Mouse (Mus musculus): Measurements from ENCODE around the gene Eif3m. TPM values are rescaled to one million over a fixed set of nuclear protein-coding genes. Genes with fewer than 3 reads are reported as not detected.

Eif3m gene
- polyA plus RNA-seq, 1 experiment from 2014 or later: 248 TPM

DNA sequence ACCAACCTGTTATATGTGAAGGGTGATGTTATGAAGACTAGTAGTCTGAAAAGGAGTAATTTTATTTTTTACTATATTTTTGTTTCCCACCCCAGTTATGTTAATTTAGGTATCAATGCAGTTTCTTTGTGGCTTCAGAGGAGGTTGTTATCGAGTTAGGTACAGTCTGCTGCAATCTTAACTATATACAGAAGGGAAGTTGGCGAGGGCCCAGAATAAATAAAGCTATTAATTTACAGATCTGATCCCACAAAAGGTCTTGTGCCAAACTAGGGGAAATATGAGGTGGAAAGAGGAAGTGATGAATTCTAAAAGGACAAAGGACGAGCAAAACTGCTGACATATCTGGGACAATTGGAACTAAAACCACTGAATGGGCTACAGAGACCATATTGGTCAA, 20.7 kb downstream of the Eif3m start:
- H3K9ac ChIP-seq: no peak overlapping the region
- peaks cover 9% of the 10 kb centered on the region for H3K36me3 ChIP-seq (replicated peaks)
- no peak overlapping the region for H3K4me3 ChIP-seq (replicated peaks)
- no peaks in the 10 kb centered on the region for H3K9me3 ChIP-seq
- H3K27ac ChIP-seq: no peak overlapping the region
- no peak overlapping the region for H3K4me2 ChIP-seq
- no peaks in the 10 kb centered on the region for H3K27me3 ChIP-seq
- no peak for ATAC-seq (ENCODE audit: low FRiP score)
- H3K4me1 ChIP-seq: no peaks in the 10 kb centered on the region
- WGBS: 91% methylated on average over 3 of the region's 3 CpGs

DNA sequence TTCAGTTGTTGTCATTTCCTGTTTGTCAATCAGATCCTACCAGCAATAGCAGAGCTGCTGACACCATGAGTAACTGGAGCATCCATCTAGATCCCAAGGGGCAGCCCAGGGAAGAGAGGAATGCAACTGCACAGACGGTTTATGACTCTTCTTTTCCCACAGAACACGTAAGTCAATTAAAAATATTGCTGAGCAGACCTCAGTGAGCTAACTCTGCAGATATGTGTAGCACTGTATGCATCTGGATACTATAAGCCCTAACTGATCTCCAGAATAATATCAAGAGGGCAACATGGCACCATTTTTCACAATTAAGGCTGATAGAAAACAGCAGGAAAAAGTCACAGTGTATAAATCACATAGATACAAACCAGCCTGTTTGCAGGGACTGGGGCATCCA, 22.4 kb downstream of the Eif3m start:
- Histone ChIP-seq H3K4me2 (no peak overlapping the region), H3K9ac (no peak overlapping the region), H3K27me3 (no peaks in the 10 kb centered on the region), H3K4me3 (replicated peaks) (no peak overlapping the region), H3K9me3 (no peaks in the 10 kb centered on the region), H3K27ac (no peak overlapping the region), H3K36me3 (replicated peaks) (peaks cover 9% of the 10 kb centered on the region), H3K4me1 (no peaks in the 10 kb centered on the region)
- WGBS: 89% methylated on average over 2 of the region's 2 CpGs
- no peak for ATAC-seq (ENCODE audit: low FRiP score)

DNA sequence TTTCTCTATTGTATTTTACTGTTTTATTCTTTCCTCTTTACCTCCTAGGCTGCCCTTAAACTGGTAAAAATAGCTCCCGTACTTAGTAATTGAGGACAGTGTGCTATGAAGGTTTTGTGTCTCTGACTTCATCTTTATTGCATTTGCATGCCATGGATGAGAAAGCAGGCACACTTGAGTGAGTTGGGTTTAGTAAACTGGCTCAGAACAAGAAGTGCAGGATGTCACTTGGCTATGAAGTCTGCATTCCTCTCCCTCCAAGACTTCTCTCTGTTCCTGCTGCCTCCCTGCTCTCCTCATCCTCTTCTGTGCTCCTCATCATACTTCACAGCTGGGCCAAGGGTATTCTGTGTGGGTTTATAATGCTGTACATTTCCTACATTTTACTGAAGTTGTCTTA, 27.9 kb downstream of the Eif3m start:
- 80% methylated on average over 1 of the region's 1 CpGs for WGBS
- H3K27me3 ChIP-seq: no peaks in the 10 kb centered on the region
- no peak overlapping the region for H3K4me2 ChIP-seq
- no peaks in the 10 kb centered on the region for H3K36me3 ChIP-seq (replicated peaks)
- ATAC-seq (ENCODE audit: low FRiP score): no peak
- H3K9ac ChIP-seq: no peak overlapping the region
- no peak overlapping the region for H3K4me3 ChIP-seq (replicated peaks)
- H3K27ac ChIP-seq: no peak overlapping the region
- H3K9me3 ChIP-seq: no peaks in the 10 kb centered on the region
- no peaks in the 10 kb centered on the region for H3K4me1 ChIP-seq

DNA sequence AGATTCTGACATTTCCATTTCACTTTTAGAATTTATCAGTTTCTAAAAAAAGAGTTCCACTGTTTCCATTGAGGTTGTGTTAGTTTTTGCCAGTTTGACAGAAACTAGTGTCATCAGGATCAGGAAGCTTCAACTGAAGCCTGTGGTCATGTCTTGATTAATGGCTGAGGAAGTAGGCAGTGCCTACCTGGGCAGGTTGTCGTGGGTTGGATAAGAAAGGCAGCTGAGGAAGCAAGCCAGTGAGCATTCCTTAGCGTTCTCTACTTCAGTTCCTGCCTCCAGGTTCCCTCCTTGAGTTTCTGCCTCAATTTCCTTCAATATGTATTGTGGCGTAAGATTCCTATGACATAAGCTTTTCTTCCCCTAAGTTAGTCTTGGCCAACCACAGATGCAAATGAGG, 31.1 kb downstream of the Eif3m start:
- Histone ChIP-seq H3K36me3 (replicated peaks) (no peaks in the 10 kb centered on the region), H3K9me3 (no peaks in the 10 kb centered on the region), H3K27me3 (no peaks in the 10 kb centered on the region), H3K27ac (no peak overlapping the region), H3K4me2 (no peak overlapping the region), H3K4me3 (replicated peaks) (no peak overlapping the region), H3K9ac (no peak overlapping the region), H3K4me1 (peaks cover 5% of the 10 kb centered on the region)
- 72% methylated on average over 3 of the region's 3 CpGs for WGBS
- no peak for ATAC-seq (ENCODE audit: low FRiP score)

DNA sequence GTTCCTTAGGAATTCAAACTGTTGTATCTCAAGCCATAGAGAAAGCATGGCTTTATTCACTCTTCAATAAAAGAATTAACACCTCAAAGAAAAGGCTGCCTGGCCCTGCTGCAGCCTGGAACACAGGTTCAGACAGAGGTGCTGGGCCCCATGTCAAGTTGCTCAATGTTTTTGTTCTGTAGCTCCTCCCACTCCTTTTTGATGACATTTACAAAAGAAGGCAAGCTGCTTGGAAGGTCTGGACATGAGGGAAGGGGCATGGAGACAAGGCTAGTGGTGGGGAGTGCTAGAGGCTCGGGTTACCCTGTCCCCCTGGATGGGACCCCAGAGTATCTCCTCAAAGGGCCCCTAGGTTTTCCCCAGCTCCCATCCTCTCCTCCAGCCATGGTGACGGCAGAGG, 35.2 kb downstream of the Eif3m start:
- Histone ChIP-seq H3K4me1 (peaks cover 5% of the 10 kb centered on the region), H3K36me3 (replicated peaks) (no peaks in the 10 kb centered on the region), H3K4me3 (replicated peaks) (no peak overlapping the region), H3K9me3 (no peaks in the 10 kb centered on the region), H3K27me3 (no peaks in the 10 kb centered on the region), H3K4me2 (no peak overlapping the region), H3K27ac (no peak overlapping the region), H3K9ac (no peak overlapping the region)
- peak; percentile 30; the same call in 1 of the 2 replicates for ATAC-seq (ENCODE audit: low FRiP score)
- WGBS: 0% methylated on average over 2 of the region's 2 CpGs

DNA sequence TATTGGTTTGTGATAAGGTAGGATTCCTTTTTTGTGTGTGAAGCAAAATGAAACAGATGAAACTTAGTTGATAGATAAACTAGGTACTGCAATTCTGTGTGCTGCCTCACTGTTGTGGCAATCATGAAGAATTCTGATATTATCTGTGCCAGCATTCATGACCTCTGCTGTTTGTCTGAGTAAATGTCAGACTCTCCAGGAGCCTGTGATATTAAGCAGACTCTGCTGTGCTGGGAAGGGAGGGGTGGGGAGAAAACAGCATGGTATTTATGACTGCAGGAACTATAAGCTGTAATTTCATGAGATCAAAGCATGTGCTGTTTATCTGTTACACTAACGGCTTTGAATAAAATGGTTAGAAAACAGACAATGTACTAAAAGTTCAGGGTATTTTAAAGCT, 52.4 kb downstream of the Eif3m start:
- no peak for ATAC-seq (ENCODE audit: low FRiP score)
- WGBS: 87% methylated on average over 1 of the region's 1 CpGs
- H3K36me3 ChIP-seq (replicated peaks): no peaks in the 10 kb centered on the region
- no peak overlapping the region for H3K4me3 ChIP-seq (replicated peaks)
- no peak overlapping the region for H3K4me2 ChIP-seq
- H3K4me1 ChIP-seq: no peaks in the 10 kb centered on the region
- H3K27ac ChIP-seq: no peak overlapping the region
- H3K27me3 ChIP-seq: no peaks in the 10 kb centered on the region
- H3K9me3 ChIP-seq: no peaks in the 10 kb centered on the region
- H3K9ac ChIP-seq: no peak overlapping the region

Other genes with a start within 250 kb of the Eif3m start
- gene Qser1, start 200.3 kb downstream of the Eif3m start, polyA plus RNA-seq (2016; fragmentation: Nextera tagmentation; extraction: Ambion mirVana): 15.5 and 15.6 TPM in 2 replicates
- gene Prrg4, start 167.2 kb downstream of the Eif3m start, polyA plus RNA-seq (2016; fragmentation: Nextera tagmentation; extraction: Ambion mirVana): 0.70 and 0.94 TPM in 2 replicates
- gene Ccdc73, start 149.3 kb downstream of the Eif3m start, polyA plus RNA-seq (2016; fragmentation: Nextera tagmentation; extraction: Ambion mirVana): 8.8 and 9.7 TPM in 2 replicates
- gene Gm11060, start 74.9 kb upstream of the Eif3m start, polyA plus RNA-seq (2016; fragmentation: Nextera tagmentation; extraction: Ambion mirVana): not detected in 2 replicates
- gene Wt1, start 109.4 kb upstream of the Eif3m start, polyA plus RNA-seq (2016; fragmentation: Nextera tagmentation; extraction: Ambion mirVana): 0.37 TPM in 1 of 2 replicates, not detected in the other
- not detected in 2 replicates for gene Them7, start 207.2 kb upstream of the Eif3m start, polyA plus RNA-seq (2016; fragmentation: Nextera tagmentation; extraction: Ambion mirVana)

All from forebrain, embryonic 12.5 days (tissue).